Mouse (Mus musculus): ENCODE measurements around the gene Gm5128. TPM values are rescaled to one million over a fixed set of nuclear protein-coding genes. Genes with fewer than 3 reads are reported as not detected.
"Not testable (repeated sequence)": the region's sequence is repeated elsewhere in the genome, so short reads cannot be mapped to it uniquely, and the experiment has no call there.

Gene Gm5128
- total RNA-seq (2021): not detected
- long read RNA-seq, experiment 1: 0 reads
- long read RNA-seq, experiment 2: 0 reads

DNA sequence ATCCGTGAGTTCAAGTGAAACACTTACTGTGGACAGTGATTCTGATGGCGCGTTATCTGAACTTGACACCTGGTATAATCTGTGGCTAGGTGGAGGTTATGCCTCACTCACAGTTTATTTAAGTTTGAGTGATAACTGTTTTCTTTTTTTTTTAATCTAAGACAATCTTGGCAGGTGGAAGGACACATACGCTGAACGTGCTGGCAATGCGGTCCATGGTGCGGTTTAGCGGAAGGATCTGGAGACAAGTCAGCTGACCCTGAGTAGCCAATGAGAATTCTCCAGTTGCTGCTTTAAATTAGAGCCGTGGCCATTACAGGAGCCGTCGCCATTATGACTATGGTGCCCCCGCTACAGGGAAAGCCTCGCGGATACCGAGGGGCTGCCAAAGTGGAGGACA, at the start of gene Gm5128:
TSS of gene Gm5128 (plus strand) at position 301 of the 400 bp plus-strand sequence.
- DNase-seq (ENCODE audit: low spot score in 2 of 2): not testable (repeated sequence)

GRCm38 (mm10) chrX:135360685-135361084, 12.4 kb upstream of the Gm5128 start:
- DNase-seq (ENCODE audit: low spot score in 2 of 2): not testable (repeated sequence)

- not testable (repeated sequence) for DNase-seq (ENCODE audit: low spot score in 2 of 2)
Measured at GRCm38 (mm10) chrX:135361943-135362342, 11.1 kb upstream of the Gm5128 start.

GRCm38 (mm10) chrX:135403578-135403977, 30.5 kb downstream of the Gm5128 start:
- DNase-seq (ENCODE audit: low spot score in 2 of 2): not testable (repeated sequence)

- DNase-seq (ENCODE audit: low spot score in 2 of 2): not testable (repeated sequence)
Measured at GRCm38 (mm10) chrX:135421203-135421602, 48.1 kb downstream of the Gm5128 start.

DNA sequence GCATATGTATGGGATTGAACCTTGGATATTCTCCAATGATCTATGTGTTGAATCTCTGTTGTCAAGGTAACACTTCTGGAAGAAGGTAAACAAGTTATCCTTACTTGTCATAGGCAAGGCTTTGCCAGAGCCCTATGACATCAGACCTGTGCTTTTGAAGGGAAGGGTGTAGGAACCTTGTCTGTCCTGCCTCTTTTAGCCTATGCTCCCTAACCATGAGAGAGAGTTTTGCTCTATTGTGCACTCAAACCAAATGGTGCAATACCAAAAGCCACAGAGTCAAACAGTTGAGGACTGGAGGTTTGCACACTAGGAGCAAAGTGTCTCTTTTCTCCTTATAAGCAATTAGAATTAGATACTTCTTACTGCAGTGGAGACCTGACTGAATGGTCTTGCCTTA, 48.7 kb downstream of the Gm5128 start:
- DNase-seq (ENCODE audit: low spot score in 2 of 2): not testable (repeated sequence)

DNA sequence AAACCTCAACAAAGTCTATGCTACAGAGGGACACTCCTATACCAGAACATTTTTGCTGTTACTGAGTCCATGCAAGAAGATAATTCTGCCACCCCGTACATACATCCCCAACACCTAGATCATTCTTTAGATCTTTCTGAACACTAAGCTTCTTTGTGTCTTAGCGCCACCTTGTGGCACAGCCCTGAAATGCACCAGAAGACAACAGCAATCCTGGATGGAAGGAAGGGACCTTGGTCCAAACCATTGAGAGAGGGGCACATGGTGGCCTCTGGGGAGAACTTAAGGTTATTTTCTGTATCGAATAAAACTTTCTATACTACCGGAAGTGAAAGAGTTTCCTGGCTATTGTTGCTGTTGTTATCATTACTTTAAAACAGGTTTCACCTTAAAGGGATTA, 49.4 kb downstream of the Gm5128 start:
- not testable (repeated sequence) for DNase-seq (ENCODE audit: low spot score in 2 of 2)

Other genes with a start within 250 kb of the Gm5128 start
- gene Gm15023, start 195.7 kb upstream of the Gm5128 start, total RNA-seq (2021): not detected
- gene Tceal6, start 162.6 kb upstream of the Gm5128 start, total RNA-seq (2021): 1 to 10 TPM; 1.7 to 4.8 TPM
- not detected for gene Pramel3, start 71.0 kb upstream of the Gm5128 start, total RNA-seq (2021)
- gene Gm7903, start 60.6 kb downstream of the Gm5128 start, total RNA-seq (2021): not detected
- gene AV320801, start 121.3 kb downstream of the Gm5128 start, total RNA-seq (2021): not detected
- under 1 TPM in 1 of 2 experiments, not detected in 1; 0.17 TPM for gene Nxf7, start 225.5 kb downstream of the Gm5128 start, total RNA-seq (2021)

Data from adrenal gland, postnatal 4 days (tissue).